Mouse (Mus musculus): Measurements from ENCODE around the gene Ddx31. TPM values are rescaled to one million over a fixed set of nuclear protein-coding genes. Genes with fewer than 3 reads are reported as not detected.

The Ddx31 gene
- polyA plus RNA-seq, 1 experiment from 2014 or later, result 15.1 TPM

DNA sequence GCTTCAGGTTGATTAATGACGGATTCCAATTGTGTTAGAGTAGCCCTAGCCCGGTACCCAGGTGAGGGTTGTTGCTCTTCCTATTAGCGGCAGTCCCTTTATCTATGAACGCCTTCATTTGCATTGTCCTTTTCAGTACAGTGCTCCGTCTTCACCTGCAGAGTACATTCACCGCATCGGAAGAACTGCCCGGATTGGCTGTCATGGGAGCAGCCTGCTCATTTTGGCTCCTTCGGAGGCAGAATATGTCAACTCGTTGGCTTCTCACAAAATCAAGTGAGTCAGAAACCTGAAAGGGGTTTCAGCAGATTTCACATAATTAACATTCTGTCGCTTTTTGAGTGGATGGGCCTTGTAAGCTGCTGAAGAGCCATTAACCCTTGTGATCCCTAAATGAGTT, 35.3 kb downstream of the Ddx31 start:
- ATAC-seq, result no peak

DNA sequence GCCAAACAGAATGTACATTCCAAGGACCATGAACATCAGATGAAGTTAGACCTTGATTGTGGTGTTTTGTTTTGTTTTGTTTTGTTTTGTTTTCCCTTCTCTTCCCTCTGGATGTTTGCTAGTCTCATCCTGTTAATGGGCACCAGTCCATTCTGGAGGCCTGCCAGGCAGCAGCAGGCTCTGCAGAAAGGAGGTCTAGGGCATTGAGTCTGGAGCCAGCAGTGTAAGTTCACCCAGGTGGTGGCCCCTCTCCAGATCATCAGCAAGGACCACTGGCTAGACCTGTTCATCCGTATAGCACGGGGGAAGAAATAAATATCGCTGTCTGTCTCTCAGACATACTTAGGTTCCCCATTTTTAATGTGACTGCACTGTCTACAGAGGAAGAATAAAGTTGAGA, 41.1 kb downstream of the Ddx31 start:
- Histone ChIP-seq H3K36me3 (ENCODE audit: poor library complexity, severe bottlenecking) (peaks cover 57% of the 10 kb centered on the region), H3K4me1 (peaks cover 10% of the 10 kb centered on the region; the same call in 1 of the 2 replicates), H3K4me2 (no peak overlapping the region), H3K27me3 (no peaks in the 10 kb centered on the region), H3K9ac (no peak overlapping the region), H3K27ac (no peak overlapping the region), H3K9me3 (replicated peaks) (no peaks in the 10 kb centered on the region), H3K4me3 (no peak overlapping the region)
- 90% methylated on average over 3 of the region's 3 CpGs for WGBS
- no peak for ATAC-seq

More for the DNA sequence above, 35.3 kb downstream of the Ddx31 start:
- H3K4me1 ChIP-seq, result no peaks in the 10 kb centered on the region
- no peak overlapping the region for H3K4me2 ChIP-seq
- no peak overlapping the region for H3K27ac ChIP-seq
- H3K4me3 ChIP-seq, result no peak overlapping the region
- WGBS, result 79% methylated on average over 11 of the region's 11 CpGs
- peaks cover 52% of the 10 kb centered on the region for H3K36me3 ChIP-seq (ENCODE audit: poor library complexity, severe bottlenecking)
- no peaks in the 10 kb centered on the region for H3K27me3 ChIP-seq
- H3K9me3 ChIP-seq (replicated peaks), result no peaks in the 10 kb centered on the region
- H3K9ac ChIP-seq, result no peak overlapping the region

DNA sequence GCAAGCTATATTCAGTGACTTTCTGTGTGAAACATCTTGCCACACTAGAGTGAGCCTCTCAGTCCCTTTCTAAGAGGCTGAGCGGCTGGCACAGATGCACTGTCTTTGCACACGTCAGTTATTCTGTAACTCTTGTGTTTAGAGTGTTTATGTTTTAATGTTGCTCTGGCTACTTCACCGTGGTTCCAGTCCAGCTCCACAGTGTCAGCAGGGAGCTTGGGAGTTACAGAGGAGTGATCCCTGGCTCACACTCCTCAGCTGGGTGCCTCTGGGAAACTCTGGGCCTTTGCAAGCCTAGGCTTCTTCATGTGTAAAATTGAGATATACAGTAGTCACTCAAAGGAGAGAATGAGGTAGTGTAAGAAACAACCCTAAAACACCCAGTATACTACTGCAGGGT, 41.8 kb downstream of the Ddx31 start:
- WGBS, result 94% methylated on average over 3 of the region's 3 CpGs
- Histone ChIP-seq H3K27me3 (no peaks in the 10 kb centered on the region), H3K9ac (no peak overlapping the region), H3K27ac (no peak overlapping the region), H3K36me3 (ENCODE audit: poor library complexity, severe bottlenecking) (peaks cover 56% of the 10 kb centered on the region), H3K4me2 (no peak overlapping the region), H3K4me3 (no peak overlapping the region), H3K4me1 (peaks cover 10% of the 10 kb centered on the region; the same call in 1 of the 2 replicates), H3K9me3 (replicated peaks) (no peaks in the 10 kb centered on the region)
- ATAC-seq, result no peak

- no peak overlapping the region for H3K4me3 ChIP-seq
- H3K4me2 ChIP-seq, result no peak overlapping the region
- no peak overlapping the region for H3K27ac ChIP-seq
- 62% methylated on average over 6 of the region's 6 CpGs for WGBS
- H3K9me3 ChIP-seq (replicated peaks), result no peaks in the 10 kb centered on the region
- H3K27me3 ChIP-seq, result no peaks in the 10 kb centered on the region
- H3K4me1 ChIP-seq, result peaks cover 10% of the 10 kb centered on the region; the same call in 1 of the 2 replicates
- peaks cover 56% of the 10 kb centered on the region for H3K36me3 ChIP-seq (ENCODE audit: poor library complexity, severe bottlenecking)
- ATAC-seq, result no peak
- no peak overlapping the region for H3K9ac ChIP-seq
Observed at GRCm38 (mm10) chr2:28882826-28883485, 42.8 kb downstream of the Ddx31 start.

GRCm38 (mm10) chr2:28884914-28885313, 44.7 kb downstream of the Ddx31 start:
- Histone ChIP-seq H3K4me2 (no peak overlapping the region), H3K4me1 (peaks cover 10% of the 10 kb centered on the region; the same call in 1 of the 2 replicates), H3K4me3 (no peak overlapping the region), H3K9me3 (replicated peaks) (no peaks in the 10 kb centered on the region), H3K27ac (no peak overlapping the region), H3K27me3 (0 out of 2 replicates have a peak, but pooled peaks cover 3% of the 10 kb centered on the region), H3K36me3 (ENCODE audit: poor library complexity, severe bottlenecking) (peaks cover 60% of the 10 kb centered on the region), H3K9ac (no peak overlapping the region)
- no peak for ATAC-seq
- WGBS, result 48% methylated on average over 4 of the region's 4 CpGs

GRCm38 (mm10) chr2:28892796-28893195, 52.6 kb downstream of the Ddx31 start:
- H3K4me1 ChIP-seq, result peaks cover 9% of the 10 kb centered on the region; the same call in 1 of the 2 replicates
- ATAC-seq, result no peak
- WGBS, result 17% methylated on average over 1 of the region's 1 CpGs
- no peak overlapping the region for H3K9ac ChIP-seq
- H3K27me3 ChIP-seq, result peaks cover 22% of the 10 kb centered on the region; the same call in 1 of the 2 replicates
- H3K4me2 ChIP-seq, result no peak overlapping the region
- H3K4me3 ChIP-seq, result no peak overlapping the region
- peaks cover 64% of the 10 kb centered on the region for H3K36me3 ChIP-seq (ENCODE audit: poor library complexity, severe bottlenecking)
- H3K9me3 ChIP-seq (replicated peaks), result no peaks in the 10 kb centered on the region
- H3K27ac ChIP-seq, result no peak overlapping the region

- H3K27ac ChIP-seq, result no peak overlapping the region
- no peak overlapping the region for H3K4me3 ChIP-seq
- 29% methylated on average over 6 of the region's 6 CpGs for WGBS
- no peak overlapping the region for H3K4me2 ChIP-seq
- no peak for ATAC-seq
- peaks cover 61% of the 10 kb centered on the region for H3K36me3 ChIP-seq (ENCODE audit: poor library complexity, severe bottlenecking)
- no peak overlapping the region for H3K9ac ChIP-seq
- peaks cover 22% of the 10 kb centered on the region; the same call in 1 of the 2 replicates for H3K27me3 ChIP-seq
- peaks cover 9% of the 10 kb centered on the region; the same call in 1 of the 2 replicates for H3K4me1 ChIP-seq
- H3K9me3 ChIP-seq (replicated peaks), result no peaks in the 10 kb centered on the region
Observed at GRCm38 (mm10) chr2:28893526-28893925, 53.3 kb downstream of the Ddx31 start.

DNA sequence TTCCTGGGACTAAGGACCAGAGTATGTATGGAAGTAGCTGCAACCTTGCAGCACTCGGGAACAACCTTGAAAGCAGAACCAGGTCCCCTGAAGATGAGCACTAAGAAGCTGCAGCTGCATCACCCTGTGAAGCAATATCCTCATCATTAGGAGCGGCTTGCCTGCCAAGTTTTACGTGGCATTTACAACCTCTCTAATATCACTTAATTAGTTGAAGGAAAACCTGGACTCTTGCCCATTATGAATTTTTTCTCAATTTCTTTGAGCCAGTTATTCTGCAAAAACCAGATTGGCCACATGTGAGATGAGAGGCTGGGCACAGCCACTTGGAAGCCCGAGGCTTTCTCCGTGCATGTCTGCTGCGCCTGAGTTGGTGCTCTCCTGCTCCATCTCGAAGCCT, 55.7 kb downstream of the Ddx31 start:
- Histone ChIP-seq H3K36me3 (ENCODE audit: poor library complexity, severe bottlenecking) (peaks cover 58% of the 10 kb centered on the region), H3K27me3 (peaks cover 33% of the 10 kb centered on the region), H3K9me3 (replicated peaks) (no peaks in the 10 kb centered on the region), H3K4me3 (no peak overlapping the region), H3K27ac (no peak overlapping the region), H3K4me1 (peaks cover 9% of the 10 kb centered on the region; the same call in 1 of the 2 replicates), H3K9ac (no peak overlapping the region), H3K4me2 (no peak overlapping the region)
- ATAC-seq, result no peak
- 85% methylated on average over 7 of the region's 7 CpGs for WGBS

DNA sequence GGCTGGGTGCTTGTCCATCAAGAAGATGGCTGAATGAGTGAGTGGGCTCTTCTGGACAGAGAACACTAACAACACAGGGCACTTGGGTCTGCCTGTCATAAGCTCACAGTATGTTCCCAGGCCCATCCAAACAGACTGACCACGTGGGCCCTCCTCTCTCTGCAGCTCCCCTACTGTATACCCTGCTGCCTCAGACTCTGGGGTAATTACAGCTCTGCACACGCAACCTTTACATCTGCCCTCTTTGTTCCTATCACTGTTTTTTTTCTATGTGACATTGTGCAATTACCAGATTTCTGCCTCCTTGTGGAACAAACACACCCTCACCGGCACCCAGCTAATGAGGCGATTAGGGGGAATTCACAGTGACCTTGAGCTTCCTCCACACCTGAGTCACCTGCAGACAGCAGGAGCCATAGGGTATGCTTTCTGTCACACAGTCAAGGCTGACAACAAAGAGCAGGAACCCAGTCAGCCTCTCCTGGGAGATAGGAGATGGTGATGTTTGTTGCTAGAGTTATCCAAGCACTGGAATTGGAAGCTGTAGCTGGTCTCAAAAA, 57.2 kb downstream of the Ddx31 start:
- Histone ChIP-seq H3K9ac (no peak overlapping the region), H3K27me3 (peaks cover 43% of the 10 kb centered on the region), H3K4me3 (no peak overlapping the region), H3K27ac (no peak overlapping the region), H3K4me2 (no peak overlapping the region), H3K9me3 (replicated peaks) (no peaks in the 10 kb centered on the region), H3K4me1 (peaks cover 9% of the 10 kb centered on the region; the same call in 1 of the 2 replicates), H3K36me3 (ENCODE audit: poor library complexity, severe bottlenecking) (peaks cover 54% of the 10 kb centered on the region)
- 63% methylated on average over 4 of the region's 4 CpGs for WGBS
- no peak for ATAC-seq

GRCm38 (mm10) chr2:28902291-28902690, 62.1 kb downstream of the Ddx31 start:
- Histone ChIP-seq H3K9ac (no peak overlapping the region), H3K4me3 (no peak overlapping the region), H3K9me3 (replicated peaks) (no peaks in the 10 kb centered on the region), H3K27me3 (peaks cover 78% of the 10 kb centered on the region), H3K4me1 (peaks cover 8% of the 10 kb centered on the region), H3K4me2 (no peak overlapping the region), H3K36me3 (ENCODE audit: poor library complexity, severe bottlenecking) (peaks cover 32% of the 10 kb centered on the region), H3K27ac (no peak overlapping the region)
- ATAC-seq, result no peak
- 86% methylated on average over 8 of the region's 8 CpGs for WGBS

- Histone ChIP-seq H3K4me3 (no peak overlapping the region), H3K9ac (no peak overlapping the region), H3K9me3 (replicated peaks) (no peaks in the 10 kb centered on the region), H3K36me3 (ENCODE audit: poor library complexity, severe bottlenecking) (peaks cover 28% of the 10 kb centered on the region), H3K27ac (no peak overlapping the region), H3K27me3 (peaks cover 94% of the 10 kb centered on the region), H3K4me2 (no peak overlapping the region), H3K4me1 (peaks cover 24% of the 10 kb centered on the region)
- no peak for ATAC-seq
- 87% methylated on average over 5 of the region's 5 CpGs for WGBS
Observed at GRCm38 (mm10) chr2:28903871-28904270, 63.7 kb downstream of the Ddx31 start.

- H3K9ac ChIP-seq, result no peak overlapping the region
- peaks cover 22% of the 10 kb centered on the region for H3K36me3 ChIP-seq (ENCODE audit: poor library complexity, severe bottlenecking)
- H3K9me3 ChIP-seq (replicated peaks), result no peaks in the 10 kb centered on the region
- no peak overlapping the region for H3K4me2 ChIP-seq
- ATAC-seq, result no peak
- WGBS, result 79% methylated on average over 9 of the region's 9 CpGs
- H3K27ac ChIP-seq, result no peak overlapping the region
- peaks cover 31% of the 10 kb centered on the region for H3K4me1 ChIP-seq
- H3K27me3 ChIP-seq, result peaks cover 97% of the 10 kb centered on the region
- H3K4me3 ChIP-seq, result no peak overlapping the region
Observed at GRCm38 (mm10) chr2:28904786-28905185, 64.6 kb downstream of the Ddx31 start.
